Mouse (Mus musculus) forebrain, embryonic 10.5 days (tissue): ENCODE data around the gene Cdk6. TPM values are rescaled to one million over a fixed set of nuclear protein-coding genes. Genes with fewer than 3 reads are reported as not detected.
"Not testable (repeated sequence)": the region's sequence is repeated elsewhere in the genome, so short reads cannot be mapped to it uniquely, and the experiment has no call there.

ENCODE experiments used
- DNase-seq: peaks from one replicate; pipeline ENCODE4 v3.0.0-alpha.2; 2017; ENCODE audit warnings: low spot score; ENCODE audit errors: extremely low spot score
- H3K27ac ChIP-seq: fragments of 300-500 bp; sonication (generic); 2 replicates; pipeline ENCODE4 v1.5.1; 2016; ENCODE audit warnings: mild to moderate bottlenecking
- H3K27me3 ChIP-seq: fragments of 300-500 bp; sonication (generic); 2 replicates; pipeline ENCODE4 v1.6.1; 2016; ENCODE audit warnings: mild to moderate bottlenecking; ENCODE audit not compliant: poor library complexity, severe bottlenecking
- H3K36me3 ChIP-seq: fragments of 300-500 bp; sonication (generic); replicated peaks from 2 replicates; pipeline ENCODE4 v1.6.1; 2016; ENCODE audit warnings: mild to moderate bottlenecking, moderate library complexity
- H3K4me1 ChIP-seq: fragments of 300-500 bp; sonication (generic); 2 replicates; pipeline ENCODE4 v1.6.1; 2016
- H3K4me3 ChIP-seq: fragments of 300-500 bp; sonication (generic); 2 replicates; pipeline ENCODE4 v1.5.1; 2016; ENCODE audit warnings: mild to moderate bottlenecking, moderate library complexity
- H3K9me3 ChIP-seq: fragments of 300-500 bp; sonication (generic); 2 replicates; pipeline ENCODE4 v1.6.1; 2016; ENCODE audit warnings: mild to moderate bottlenecking, moderate library complexity
- WGBS: fragments of 180-500 bp; shearing (Covaris S2); methylation state at CpG from one replicate; pipeline ENCODE4 v1.1.7; 2016; 5-methylcytosine and 5-hydroxymethylcytosine counted together
- polyA plus RNA-seq: library from polyadenylated mRNA; unstranded; fragments of >200 nt; fragmentation: Nextera tagmentation; extraction: Ambion mirVana; gene quantifications from 2 replicates; pipeline ENCODE4 v1.2.1, GENCODE M21; 2016

The Cdk6 gene
- polyA plus RNA-seq, 1 experiment from 2014 or later = 27.5 TPM

DNA sequence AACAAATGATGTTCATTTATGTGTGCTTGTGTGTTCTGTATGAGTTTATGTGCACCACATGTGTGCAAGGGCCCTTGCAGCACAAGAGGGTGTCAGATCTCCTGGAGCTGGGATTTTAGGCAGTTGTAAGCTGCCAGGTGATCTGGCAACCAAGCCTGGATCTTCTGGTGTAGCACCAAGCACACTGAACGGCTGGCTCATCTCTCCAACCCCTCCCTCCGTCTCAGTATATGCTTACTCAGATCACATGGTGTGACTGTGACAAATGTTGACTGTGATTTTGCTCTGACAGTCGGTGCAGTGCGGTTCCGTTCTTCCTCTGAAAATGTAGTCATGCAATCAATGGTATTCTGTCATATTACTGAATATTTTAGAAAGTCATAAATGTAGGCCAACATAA, 45.9 kb downstream of the Cdk6 start:
- WGBS = 73% methylated on average over 5 of the region's 5 CpGs

GRCm38 (mm10) chr5:3392856-3393255, 51.6 kb downstream of the Cdk6 start:
- no peaks in the 10 kb centered on the region for H3K9me3 ChIP-seq
- H3K36me3 ChIP-seq = peaks cover 2% of the 10 kb centered on the region; the same call in 1 of the 2 replicates
- H3K4me3 ChIP-seq = no peak overlapping the region
- H3K27me3 ChIP-seq = no peaks in the 10 kb centered on the region
- no peaks in the 10 kb centered on the region for H3K4me1 ChIP-seq
- no peak for DNase-seq
- no peak overlapping the region for H3K27ac ChIP-seq
- WGBS = 86% methylated on average over 3 of the region's 3 CpGs

More for the DNA sequence above, 45.9 kb downstream of the Cdk6 start:
- Histone ChIP-seq H3K27ac (no peak overlapping the region), H3K27me3 (no peaks in the 10 kb centered on the region), H3K4me3 (no peak overlapping the region), H3K9me3 (no peaks in the 10 kb centered on the region), H3K36me3 (0 out of 2 replicates have a peak, but pooled peaks cover 2% of the 10 kb centered on the region), H3K4me1 (peaks cover 19% of the 10 kb centered on the region)
- no peak for DNase-seq

GRCm38 (mm10) chr5:3394145-3394544, 52.9 kb downstream of the Cdk6 start:
- Histone ChIP-seq H3K36me3 (peaks cover 2% of the 10 kb centered on the region; the same call in 1 of the 2 replicates), H3K4me3 (no peak overlapping the region), H3K27me3 (no peaks in the 10 kb centered on the region), H3K4me1 (no peaks in the 10 kb centered on the region), H3K9me3 (no peaks in the 10 kb centered on the region), H3K27ac (no peak overlapping the region)
- WGBS = 91% methylated on average over 7 of the region's 7 CpGs
- no peak for DNase-seq

DNA sequence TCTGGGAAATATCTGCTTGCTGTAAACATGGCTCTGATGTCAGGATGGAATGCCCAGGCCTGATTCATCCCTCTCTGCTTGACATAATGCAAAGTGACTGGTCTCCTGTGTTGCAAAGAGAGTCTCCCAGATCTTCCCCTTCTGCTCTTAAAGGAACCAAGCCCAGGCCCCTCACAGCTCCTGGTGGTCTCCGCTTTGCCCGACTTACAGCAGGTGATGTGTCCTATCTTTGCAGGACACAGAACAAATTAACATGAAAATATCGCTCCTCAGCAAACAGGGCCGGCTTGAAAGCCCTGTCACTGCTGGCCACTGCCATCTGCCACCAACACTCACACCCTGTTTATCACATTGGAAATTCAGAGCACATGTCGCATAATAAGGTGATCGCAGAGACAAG, 53.7 kb downstream of the Cdk6 start:
- no peak overlapping the region for H3K27ac ChIP-seq
- H3K4me1 ChIP-seq = 0 out of 2 replicates have a peak, but pooled peaks cover 4% of the 10 kb centered on the region
- H3K27me3 ChIP-seq = no peaks in the 10 kb centered on the region
- 69% methylated on average over 6 of the region's 6 CpGs for WGBS
- no peak for DNase-seq
- peaks cover 2% of the 10 kb centered on the region; the same call in 1 of the 2 replicates for H3K36me3 ChIP-seq
- H3K9me3 ChIP-seq = no peaks in the 10 kb centered on the region
- H3K4me3 ChIP-seq = no peak overlapping the region

GRCm38 (mm10) chr5:3396214-3396613, 54.9 kb downstream of the Cdk6 start:
- Histone ChIP-seq H3K27me3 (no peaks in the 10 kb centered on the region), H3K4me3 (no peak overlapping the region), H3K36me3 (peaks cover 2% of the 10 kb centered on the region; the same call in 1 of the 2 replicates), H3K9me3 (no peaks in the 10 kb centered on the region), H3K27ac (no peak overlapping the region), H3K4me1 (0 out of 2 replicates have a peak, but pooled peaks cover 4% of the 10 kb centered on the region)
- DNase-seq = no peak
- WGBS = 93% methylated on average over 6 of the region's 6 CpGs

GRCm38 (mm10) chr5:3396910-3397575, 55.8 kb downstream of the Cdk6 start:
- DNase-seq = no peak
- no peaks in the 10 kb centered on the region for H3K27me3 ChIP-seq
- no peak overlapping the region for H3K4me3 ChIP-seq
- 0 out of 2 replicates have a peak, but pooled peaks cover 4% of the 10 kb centered on the region for H3K4me1 ChIP-seq
- 87% methylated on average over 11 of the region's 11 CpGs for WGBS
- peaks cover under 1% of the 10 kb centered on the region; the same call in 1 of the 2 replicates for H3K36me3 ChIP-seq
- no peaks in the 10 kb centered on the region for H3K9me3 ChIP-seq
- no peak overlapping the region for H3K27ac ChIP-seq

GRCm38 (mm10) chr5:3399784-3400494, 58.7 kb downstream of the Cdk6 start:
- no peak for DNase-seq
- 66% methylated on average over 7 of the region's 7 CpGs for WGBS
- H3K9me3 ChIP-seq = no peaks in the 10 kb centered on the region
- H3K27ac ChIP-seq = no peak overlapping the region
- H3K27me3 ChIP-seq = no peaks in the 10 kb centered on the region
- H3K4me1 ChIP-seq = peaks cover 5% of the 10 kb centered on the region
- no peak overlapping the region for H3K4me3 ChIP-seq
- H3K36me3 ChIP-seq = no peaks in the 10 kb centered on the region; the same call in 1 of the 2 replicates

DNA sequence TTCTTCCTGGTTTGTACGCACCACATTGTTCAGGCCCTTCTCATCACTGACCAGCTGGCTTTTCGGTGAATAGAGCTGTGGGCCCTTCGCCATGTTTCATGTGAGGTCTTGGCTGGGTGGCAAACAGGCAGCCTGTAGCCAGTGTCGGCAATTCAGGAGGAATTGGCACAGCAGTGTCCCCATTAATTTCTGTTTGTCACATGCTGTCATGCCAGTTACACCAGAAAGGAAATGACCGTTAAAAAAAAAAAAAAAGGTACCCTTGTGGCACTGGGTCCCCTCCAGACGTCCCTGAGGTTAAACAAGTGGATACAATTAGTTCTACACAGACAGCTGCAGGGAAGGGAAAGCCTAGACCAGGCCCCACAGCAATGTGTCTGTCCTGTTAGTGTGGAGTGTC, 63.8 kb downstream of the Cdk6 start:
- H3K4me1 ChIP-seq = peaks cover 9% of the 10 kb centered on the region
- H3K9me3 ChIP-seq = no peaks in the 10 kb centered on the region
- no peaks in the 10 kb centered on the region for H3K27me3 ChIP-seq
- H3K36me3 ChIP-seq = no peaks in the 10 kb centered on the region
- DNase-seq = no peak
- no peak overlapping the region for H3K4me3 ChIP-seq
- WGBS = 68% methylated on average over 6 of the region's 6 CpGs
- no peak overlapping the region for H3K27ac ChIP-seq

DNA sequence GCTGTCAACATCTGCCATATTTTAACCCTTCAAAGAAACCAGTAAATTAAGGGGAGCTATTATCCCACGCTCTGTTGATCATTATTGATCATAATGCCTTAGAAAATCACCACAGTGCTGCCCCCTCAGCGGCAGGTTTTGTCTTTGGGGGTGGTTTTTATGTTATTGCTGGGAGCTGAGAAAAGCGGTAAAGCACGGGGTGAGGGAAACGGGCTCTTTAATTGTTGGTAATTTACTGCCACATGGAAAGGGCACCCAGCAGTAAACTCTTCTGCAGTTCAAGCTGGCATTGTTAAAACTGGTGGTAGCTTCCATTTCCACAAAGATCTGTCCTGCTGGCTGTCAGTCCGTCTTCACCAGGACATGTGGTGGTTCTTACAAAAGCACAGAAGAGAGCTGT, 64.2 kb downstream of the Cdk6 start:
- WGBS = 70% methylated on average over 6 of the region's 6 CpGs
- H3K27ac ChIP-seq = no peak overlapping the region
- no peaks in the 10 kb centered on the region for H3K27me3 ChIP-seq
- H3K9me3 ChIP-seq = no peaks in the 10 kb centered on the region
- H3K4me3 ChIP-seq = no peak overlapping the region
- H3K36me3 ChIP-seq = no peaks in the 10 kb centered on the region
- DNase-seq = no peak
- peaks cover 9% of the 10 kb centered on the region for H3K4me1 ChIP-seq

GRCm38 (mm10) chr5:3407926-3408325, 66.6 kb downstream of the Cdk6 start:
- H3K4me1 ChIP-seq = peaks cover 9% of the 10 kb centered on the region
- H3K9me3 ChIP-seq = no peaks in the 10 kb centered on the region
- H3K36me3 ChIP-seq = no peaks in the 10 kb centered on the region
- no peak overlapping the region for H3K27ac ChIP-seq
- no peak overlapping the region for H3K4me3 ChIP-seq
- WGBS = 93% methylated on average over 9 of the region's 9 CpGs
- DNase-seq = no peak
- H3K27me3 ChIP-seq = no peaks in the 10 kb centered on the region

GRCm38 (mm10) chr5:3418183-3418582, 76.9 kb downstream of the Cdk6 start:
- 77% methylated on average over 1 of the region's 1 CpGs for WGBS
- H3K4me3 ChIP-seq, H3K9me3 ChIP-seq, DNase-seq, H3K27ac ChIP-seq, H3K27me3 ChIP-seq, H3K36me3 ChIP-seq, H3K4me1 ChIP-seq: not testable (repeated sequence)

DNA sequence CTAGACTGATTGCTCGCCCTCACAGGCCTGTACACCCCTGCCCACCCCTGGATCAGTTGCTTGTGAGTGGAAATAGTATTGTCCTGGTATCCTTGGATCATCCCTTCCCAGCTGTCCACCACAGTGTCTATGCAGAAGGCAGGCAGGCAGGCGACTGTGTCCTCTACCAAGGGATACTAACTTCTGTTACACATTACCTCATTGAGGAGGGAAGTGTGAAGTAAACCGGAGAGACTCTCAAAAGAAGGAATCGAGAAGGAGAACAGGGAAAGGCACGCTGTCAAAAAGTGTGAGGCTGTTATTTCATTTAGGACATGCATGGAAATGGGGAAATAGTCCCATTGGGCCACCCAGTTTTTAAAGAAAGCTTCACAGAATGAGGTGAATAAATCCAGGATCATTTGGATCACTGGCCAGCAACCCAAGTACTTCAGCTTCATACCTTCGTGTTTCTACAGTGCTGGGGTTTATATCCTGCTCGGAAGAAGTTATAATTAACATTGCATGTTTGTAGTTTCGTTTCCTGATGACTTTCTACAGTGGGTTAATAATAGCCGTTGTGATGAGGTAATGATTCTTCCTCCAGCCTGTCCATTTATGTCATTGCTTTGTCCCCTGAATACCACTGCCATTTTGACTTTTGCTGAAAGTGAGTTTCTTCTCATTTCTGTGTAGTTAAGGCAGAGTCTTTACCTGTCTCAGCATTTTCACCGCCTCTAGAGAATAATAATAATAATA, 79.0 kb downstream of the Cdk6 start:
- no peaks in the 10 kb centered on the region for H3K36me3 ChIP-seq
- DNase-seq = no peak
- no peaks in the 10 kb centered on the region for H3K4me1 ChIP-seq
- no peak overlapping the region for H3K4me3 ChIP-seq
- no peaks in the 10 kb centered on the region for H3K9me3 ChIP-seq
- 88% methylated on average over 10 of the region's 10 CpGs for WGBS
- no peaks in the 10 kb centered on the region for H3K27me3 ChIP-seq
- no peak overlapping the region for H3K27ac ChIP-seq

- WGBS = 88% methylated on average over 3 of the region's 3 CpGs
- H3K4me1 ChIP-seq = no peaks in the 10 kb centered on the region
- no peak for DNase-seq
- no peaks in the 10 kb centered on the region for H3K9me3 ChIP-seq
- no peaks in the 10 kb centered on the region for H3K36me3 ChIP-seq
- H3K27ac ChIP-seq = no peak overlapping the region
- no peak overlapping the region for H3K4me3 ChIP-seq
- no peaks in the 10 kb centered on the region for H3K27me3 ChIP-seq
Observed at GRCm38 (mm10) chr5:3420832-3421228, 79.5 kb downstream of the Cdk6 start.
